Mouse (Mus musculus) embryonic facial prominence, embryonic 12.5 days (tissue): ENCODE data around the gene Mfsd6. TPM values are rescaled to one million over a fixed set of nuclear protein-coding genes. Genes with fewer than 3 reads are reported as not detected.
"Not testable (repeated sequence)": the region's sequence is repeated elsewhere in the genome, so short reads cannot be mapped to it uniquely, and the experiment has no call there.

ENCODE experiments used
- ATAC-seq: fragments of 200-750 bp; cut with Nextera tagmentation; 2 replicates; pipeline ENCODE4 v1.8.0; 2017; ENCODE audit not compliant: insufficient number of reproducible peaks, insufficient read depth, low FRiP score, low TSS enrichment
- H3K27ac ChIP-seq: fragments of 300-500 bp; sonication (generic); 2 replicates; pipeline ENCODE4 v1.5.1; 2016; ENCODE audit warnings: mild to moderate bottlenecking
- H3K27me3 ChIP-seq: fragments of 300-500 bp; sonication (generic); 2 replicates; pipeline ENCODE4 v1.6.1; 2016; ENCODE audit warnings: mild to moderate bottlenecking, moderate library complexity
- H3K36me3 ChIP-seq: fragments of 300-500 bp; sonication (generic); 2 replicates; pipeline ENCODE4 v1.6.1; 2016; ENCODE audit warnings: mild to moderate bottlenecking
- H3K4me1 ChIP-seq: fragments of 300-500 bp; sonication (generic); 2 replicates; pipeline ENCODE4 v1.6.1; 2016
- H3K4me2 ChIP-seq: fragments of 300-500 bp; sonication (generic); replicated peaks from 2 replicates; pipeline ENCODE4 v1.6.1; 2016; ENCODE audit warnings: mild to moderate bottlenecking, moderate library complexity
- H3K4me3 ChIP-seq: fragments of 300-500 bp; sonication (generic); 2 replicates; pipeline ENCODE4 v1.5.1; 2016; ENCODE audit warnings: mild to moderate bottlenecking
- H3K9ac ChIP-seq: fragments of 300-500 bp; sonication (generic); 2 replicates; pipeline ENCODE4 v1.6.1; 2016; ENCODE audit warnings: mild to moderate bottlenecking, moderate library complexity
- H3K9me3 ChIP-seq: fragments of 300-500 bp; sonication (generic); 2 replicates; pipeline ENCODE4 v1.6.1; 2016; ENCODE audit warnings: mild to moderate bottlenecking, moderate library complexity
- WGBS: fragments of 180-500 bp; shearing (Covaris S2); methylation state at CpG from one replicate; pipeline ENCODE4 v1.1.7; 2016; 5-methylcytosine and 5-hydroxymethylcytosine counted together
- polyA plus RNA-seq: library from polyadenylated mRNA; unstranded; fragments of >200 nt; fragmentation: Nextera tagmentation; extraction: Ambion mirVana; gene quantifications from 2 replicates; pipeline ENCODE4 v1.2.1, GENCODE M21; 2016

Gene Mfsd6
- polyA plus RNA-seq, 1 experiment from 2014 or later: 1.6 TPM

GRCm38 (mm10) chr1:52702738-52703491 lies 24.3 kb downstream of the Mfsd6 start:
- 70% methylated on average over 7 of the region's 7 CpGs for WGBS
- H3K9me3 ChIP-seq: no peaks in the 10 kb centered on the region
- no peaks in the 10 kb centered on the region for H3K4me1 ChIP-seq
- H3K4me3 ChIP-seq: no peak overlapping the region
- ATAC-seq: no peak
- H3K27ac ChIP-seq: no peak overlapping the region
- no peaks in the 10 kb centered on the region for H3K36me3 ChIP-seq
- H3K4me2 ChIP-seq: no peak overlapping the region
- no peak overlapping the region for H3K9ac ChIP-seq
- H3K27me3 ChIP-seq: no peaks in the 10 kb centered on the region

GRCm38 (mm10) chr1:52701941-52702340 lies 25.3 kb downstream of the Mfsd6 start:
- Histone ChIP-seq H3K4me3 (no peak overlapping the region), H3K27ac (no peak overlapping the region), H3K4me2 (no peak overlapping the region), H3K36me3 (no peaks in the 10 kb centered on the region), H3K27me3 (no peaks in the 10 kb centered on the region), H3K9ac (no peak overlapping the region), H3K4me1 (no peaks in the 10 kb centered on the region), H3K9me3 (no peaks in the 10 kb centered on the region)
- WGBS: 76% methylated on average over 1 of the region's 1 CpGs
- no peak for ATAC-seq

- 97% methylated on average over 13 of the region's 13 CpGs for WGBS
- not testable (repeated sequence) for H3K4me1 ChIP-seq, H3K9me3 ChIP-seq, H3K27ac ChIP-seq, H3K4me3 ChIP-seq, H3K9ac ChIP-seq, H3K36me3 ChIP-seq, ATAC-seq, H3K4me2 ChIP-seq, H3K27me3 ChIP-seq
These were observed 32.8 kb downstream of the Mfsd6 start for GRCm38 (mm10) chr1:52694456-52694855.

- H3K4me3 ChIP-seq: no peak overlapping the region
- H3K9me3 ChIP-seq: no peaks in the 10 kb centered on the region
- no peaks in the 10 kb centered on the region for H3K36me3 ChIP-seq
- WGBS: 89% methylated on average over 8 of the region's 8 CpGs
- H3K27me3 ChIP-seq: no peaks in the 10 kb centered on the region
- no peak overlapping the region for H3K4me2 ChIP-seq
- H3K27ac ChIP-seq: no peak overlapping the region
- no peak overlapping the region for H3K9ac ChIP-seq
- ATAC-seq: no peak
- no peaks in the 10 kb centered on the region for H3K4me1 ChIP-seq
These were observed 39.6 kb downstream of the Mfsd6 start for GRCm38 (mm10) chr1:52687636-52688035.

GRCm38 (mm10) chr1:52683550-52683949 lies 43.7 kb downstream of the Mfsd6 start:
- H3K27ac ChIP-seq: no peak overlapping the region
- no peaks in the 10 kb centered on the region for H3K9me3 ChIP-seq
- no peak overlapping the region for H3K4me3 ChIP-seq
- 79% methylated on average over 4 of the region's 4 CpGs for WGBS
- no peaks in the 10 kb centered on the region for H3K4me1 ChIP-seq
- H3K27me3 ChIP-seq: no peaks in the 10 kb centered on the region
- no peak overlapping the region for H3K9ac ChIP-seq
- no peak overlapping the region for H3K4me2 ChIP-seq
- ATAC-seq: no peak
- H3K36me3 ChIP-seq: no peaks in the 10 kb centered on the region

- H3K27me3 ChIP-seq: no peaks in the 10 kb centered on the region
- no peak overlapping the region for H3K4me2 ChIP-seq
- no peak overlapping the region for H3K9ac ChIP-seq
- no peaks in the 10 kb centered on the region for H3K9me3 ChIP-seq
- ATAC-seq: no peak
- 64% methylated on average over 3 of the region's 3 CpGs for WGBS
- H3K4me1 ChIP-seq: no peaks in the 10 kb centered on the region; the same call in 1 of the 2 replicates
- H3K4me3 ChIP-seq: no peak overlapping the region
- H3K36me3 ChIP-seq: no peaks in the 10 kb centered on the region
- no peak overlapping the region for H3K27ac ChIP-seq
These were observed 50.6 kb downstream of the Mfsd6 start for GRCm38 (mm10) chr1:52676621-52677020.

- no peak for ATAC-seq
- Histone ChIP-seq H3K4me1 (no peaks in the 10 kb centered on the region; the same call in 1 of the 2 replicates), H3K27me3 (no peaks in the 10 kb centered on the region), H3K4me3 (no peak overlapping the region), H3K27ac (no peak overlapping the region), H3K36me3 (no peaks in the 10 kb centered on the region), H3K4me2 (no peak overlapping the region), H3K9me3 (no peaks in the 10 kb centered on the region), H3K9ac (no peak overlapping the region)
- WGBS: 57% methylated on average over 7 of the region's 7 CpGs
These were observed 51.4 kb downstream of the Mfsd6 start for GRCm38 (mm10) chr1:52675561-52676551.

- no peak overlapping the region for H3K4me3 ChIP-seq
- no peaks in the 10 kb centered on the region for H3K36me3 ChIP-seq
- H3K9me3 ChIP-seq: no peaks in the 10 kb centered on the region
- 85% methylated on average over 1 of the region's 1 CpGs for WGBS
- no peak overlapping the region for H3K4me2 ChIP-seq
- ATAC-seq: no peak
- no peaks in the 10 kb centered on the region for H3K4me1 ChIP-seq
- no peak overlapping the region for H3K27ac ChIP-seq
- H3K9ac ChIP-seq: no peak overlapping the region
- H3K27me3 ChIP-seq: no peaks in the 10 kb centered on the region
These were observed 57.3 kb downstream of the Mfsd6 start for GRCm38 (mm10) chr1:52669931-52670330.

GRCm38 (mm10) chr1:52668743-52669323 lies 58.4 kb downstream of the Mfsd6 start:
- Histone ChIP-seq H3K4me1 (no peaks in the 10 kb centered on the region), H3K9me3 (no peaks in the 10 kb centered on the region), H3K27ac (no peak overlapping the region), H3K4me2 (no peak overlapping the region), H3K27me3 (no peaks in the 10 kb centered on the region), H3K4me3 (no peak overlapping the region), H3K9ac (no peak overlapping the region), H3K36me3 (no peaks in the 10 kb centered on the region)
- no peak for ATAC-seq
- WGBS: 45% methylated on average over 7 of the region's 7 CpGs

- Histone ChIP-seq H3K4me3 (no peak overlapping the region), H3K4me2 (no peak overlapping the region), H3K36me3 (no peaks in the 10 kb centered on the region), H3K9me3 (no peaks in the 10 kb centered on the region), H3K27me3 (no peaks in the 10 kb centered on the region), H3K9ac (no peak overlapping the region), H3K27ac (no peak overlapping the region), H3K4me1 (no peaks in the 10 kb centered on the region)
- no peak for ATAC-seq
- 85% methylated on average over 7 of the region's 7 CpGs for WGBS
These were observed 64.0 kb downstream of the Mfsd6 start for GRCm38 (mm10) chr1:52663228-52663627.

GRCm38 (mm10) chr1:52660765-52661164 lies 66.5 kb downstream of the Mfsd6 start:
- no peak for ATAC-seq
- no peak overlapping the region for H3K27ac ChIP-seq
- no peak overlapping the region for H3K9ac ChIP-seq
- no peaks in the 10 kb centered on the region for H3K9me3 ChIP-seq
- no peaks in the 10 kb centered on the region for H3K4me1 ChIP-seq
- H3K27me3 ChIP-seq: no peaks in the 10 kb centered on the region
- WGBS: 81% methylated on average over 12 of the region's 12 CpGs
- no peak overlapping the region for H3K4me3 ChIP-seq
- no peak overlapping the region for H3K4me2 ChIP-seq
- H3K36me3 ChIP-seq: no peaks in the 10 kb centered on the region
